Mouse (Mus musculus) spleen, adult 2 months (tissue): ENCODE results near the gene Gmeb2. TPM values are rescaled to one million over a fixed set of nuclear protein-coding genes. Genes with fewer than 3 reads are reported as not detected.

Experiments
- DNase-seq, 2 experiments: peaks; one replicate each; pipeline versions ENCODE4 v3.0.0 to v3.0.0-alpha.2; 2012 to 2021; ENCODE audit warnings: low spot score in 2 of 2, low read depth in 1 of 2
- H3K27ac ChIP-seq: fragments of 200-500 bp; 2 replicates; pipeline ENCODE4 v1.5.1; 2012; ENCODE audit warnings: low read length, inconsistent platforms; ENCODE audit not compliant: insufficient read depth
- H3K27me3 ChIP-seq: fragments of 200-500 bp; 2 replicates; pipeline ENCODE4 v1.6.1; 2012; ENCODE audit warnings: mild to moderate bottlenecking, moderate library complexity, low read length, inconsistent platforms; ENCODE audit not compliant: control insufficient read depth, insufficient read depth
- H3K36me3 ChIP-seq: fragments of 200-500 bp; 2 replicates; pipeline ENCODE4 v1.6.1; 2012; ENCODE audit warnings: mild to moderate bottlenecking, low read length, inconsistent platforms; ENCODE audit not compliant: control insufficient read depth, insufficient read depth
- H3K4me1 ChIP-seq: fragments of 200-500 bp; 2 replicates; pipeline ENCODE4 v1.6.1; 2011; ENCODE audit warnings: inconsistent platforms; ENCODE audit not compliant: control insufficient read depth, insufficient read depth, insufficient read length
- H3K4me3 ChIP-seq: fragments of 200-500 bp; 2 replicates; pipeline ENCODE4 v1.5.1; 2011; ENCODE audit warnings: mild to moderate bottlenecking, inconsistent platforms; ENCODE audit not compliant: insufficient read depth, insufficient read length; ENCODE audit errors: extremely low read depth
- CTCF ChIP-seq: fragments of 200-500 bp; IDR thresholded peaks from 2 replicates; pipeline ENCODE4 v1.5.1; 2011; ENCODE audit warnings: mild to moderate bottlenecking, inconsistent platforms; ENCODE audit not compliant: insufficient read depth, insufficient read length, insufficient replicate concordance; ENCODE audit errors: extremely low read depth
- POLR2A ChIP-seq: fragments of 200-500 bp; IDR thresholded peaks from 2 replicates; pipeline ENCODE4 v1.6.1; 2011; ENCODE audit warnings: low read depth, low read length, inconsistent platforms
- WGBS: fragments of 180-500 bp; shearing (Covaris S2); methylation state at CpG from one replicate; pipeline ENCODE4 v1.1.7; 2018; 5-methylcytosine and 5-hydroxymethylcytosine counted together
- polyA plus RNA-seq: library from polyadenylated mRNA; depleted of rRNA; stranded (reverse); fragments of >200 nt; gene quantifications from 2 replicates; pipeline ENCODE4 v1.2.3, GENCODE M21; 2012

Gmeb2 gene
- polyA plus RNA-seq, 1 experiment: 22.8 TPM

DNA sequence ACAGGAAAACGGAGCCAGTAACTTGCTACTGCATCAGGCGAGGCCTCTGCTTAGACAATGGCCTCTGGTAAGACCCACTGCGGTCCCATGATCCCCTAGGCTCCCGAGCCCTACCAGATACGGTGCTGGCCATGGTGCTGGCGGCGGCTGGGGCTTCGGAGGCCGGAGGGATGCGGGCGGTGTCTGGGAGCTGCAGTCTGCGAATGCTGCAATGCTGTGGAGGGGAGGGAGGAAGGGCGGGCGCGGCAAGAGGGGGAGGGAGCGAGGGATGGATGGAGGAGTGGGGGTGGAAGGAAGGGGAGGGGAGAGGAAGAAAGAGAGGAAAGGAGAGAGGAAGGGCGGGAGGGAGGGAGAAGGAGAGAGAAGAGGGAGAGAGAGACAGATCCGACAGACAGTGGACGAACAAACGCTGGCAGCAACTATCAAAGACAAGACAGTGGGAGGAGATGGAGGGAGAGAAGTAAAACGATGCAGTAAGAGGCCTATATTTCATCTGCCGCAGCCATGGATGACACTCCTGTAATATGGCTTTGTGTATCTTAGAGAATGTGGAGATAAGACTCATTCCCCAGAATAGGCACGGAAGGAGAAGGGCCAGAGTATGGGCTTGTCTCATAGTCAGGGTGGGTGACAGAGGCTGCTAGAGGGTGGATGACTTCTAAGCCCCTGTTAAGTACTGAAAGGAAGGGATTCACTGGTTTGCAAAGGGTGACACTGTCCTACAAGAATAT lies 26.4 kb upstream of the Gmeb2 start, which contains the start of gene Stmn3:
Stmn3 (minus strand) TSS at position 421 of the 731 bp plus-strand sequence.
- no peaks in the 10 kb centered on the region for H3K36me3 ChIP-seq
- H3K4me1 ChIP-seq: peaks cover 4% of the 10 kb centered on the region
- no peak within 1 kb of the TSS for H3K27ac ChIP-seq
- H3K27me3 ChIP-seq: peaks cover 11% of the 10 kb centered on the region
- no peak for DNase-seq
- no peak within 1 kb of the TSS for H3K4me3 ChIP-seq
- TF ChIP-seq POLR2A (no peak), CTCF (no peak)
- 13% methylated on average over 20 of the region's 23 CpGs for WGBS

DNA sequence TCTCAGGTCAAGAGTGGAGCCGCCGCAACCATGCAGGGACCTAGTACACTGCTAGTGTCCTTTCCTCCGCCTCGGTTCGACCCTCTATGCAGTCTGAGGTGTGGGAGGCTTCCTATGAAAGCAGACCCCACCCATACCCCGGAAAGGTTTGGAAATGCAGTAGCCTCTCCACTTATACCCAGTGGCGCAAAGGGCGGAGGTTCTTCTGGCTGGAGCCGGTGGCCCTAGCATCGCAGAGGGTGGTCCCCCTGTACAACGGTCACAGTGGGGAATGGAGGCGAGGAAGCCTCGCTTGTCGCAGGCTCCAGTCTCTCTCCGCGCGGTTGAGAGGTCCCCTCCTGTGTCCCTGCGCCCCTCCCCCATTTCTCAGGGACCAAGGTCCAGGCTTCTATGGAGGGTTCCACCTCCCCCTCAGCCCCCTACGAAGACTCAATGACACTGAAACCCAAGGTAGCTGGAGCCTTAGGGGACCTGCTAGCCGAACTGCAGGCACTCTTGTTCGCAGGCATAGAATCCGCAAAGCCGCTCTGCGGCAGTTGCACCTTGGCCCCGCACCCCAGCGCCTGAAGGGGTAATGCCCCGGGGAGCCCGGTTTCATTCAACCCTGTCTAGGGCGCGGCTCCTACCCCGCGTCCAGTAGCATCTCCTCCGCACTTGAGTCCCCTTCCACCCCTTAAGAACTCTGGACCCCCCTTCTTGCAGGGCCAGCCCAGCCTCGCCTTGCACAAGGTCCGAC lies 25.7 kb upstream of the Gmeb2 start:
- H3K27ac ChIP-seq: no peak overlapping the region
- peaks cover 4% of the 10 kb centered on the region for H3K4me1 ChIP-seq
- DNase-seq: no peak
- no peak for TF ChIP-seq POLR2A
- TF ChIP-seq CTCF: no peak
- H3K36me3 ChIP-seq: no peaks in the 10 kb centered on the region
- H3K4me3 ChIP-seq: no peak overlapping the region
- H3K27me3 ChIP-seq: peaks cover 11% of the 10 kb centered on the region
- 15% methylated on average over 35 of the region's 35 CpGs for WGBS

- no peak for TF ChIP-seq POLR2A
- TF ChIP-seq CTCF: no peak
- DNase-seq: no peak
- no peak overlapping the region for H3K4me3 ChIP-seq
- 33% methylated on average over 5 of the region's 5 CpGs for WGBS
- H3K27me3 ChIP-seq: peaks cover 11% of the 10 kb centered on the region
- no peak overlapping the region for H3K27ac ChIP-seq
- H3K4me1 ChIP-seq: peaks cover 4% of the 10 kb centered on the region
- no peaks in the 10 kb centered on the region for H3K36me3 ChIP-seq
These were observed 25.1 kb upstream of the Gmeb2 start for GRCm38 (mm10) chr2:181313006-181313343.

DNA sequence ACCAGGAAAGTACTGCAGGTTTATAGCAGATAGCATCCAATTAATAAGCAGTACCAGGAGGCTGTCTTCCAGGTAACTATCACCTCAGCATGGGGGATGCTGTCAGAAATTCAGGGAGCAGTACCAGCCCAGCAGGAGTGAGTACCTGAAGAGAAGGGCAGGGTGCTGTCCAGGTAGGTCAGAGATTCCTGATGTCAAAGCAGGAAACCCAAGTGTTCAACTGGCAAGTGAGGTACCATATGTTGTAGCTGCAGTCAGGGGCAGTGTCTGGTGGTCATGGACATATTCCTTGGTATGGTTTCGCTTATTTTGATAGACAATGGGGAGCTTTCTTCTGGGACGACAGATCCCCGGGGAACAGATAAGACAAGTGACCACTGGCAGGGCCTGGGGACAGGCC lies 24.6 kb upstream of the Gmeb2 start:
- H3K27ac ChIP-seq: no peak overlapping the region
- no peak for DNase-seq
- TF ChIP-seq CTCF (no peak), POLR2A (no peak)
- no peaks in the 10 kb centered on the region for H3K36me3 ChIP-seq
- WGBS: 84% methylated on average over 3 of the region's 3 CpGs
- peaks cover 11% of the 10 kb centered on the region for H3K27me3 ChIP-seq
- no peak overlapping the region for H3K4me3 ChIP-seq
- H3K4me1 ChIP-seq: peaks cover 4% of the 10 kb centered on the region

DNA sequence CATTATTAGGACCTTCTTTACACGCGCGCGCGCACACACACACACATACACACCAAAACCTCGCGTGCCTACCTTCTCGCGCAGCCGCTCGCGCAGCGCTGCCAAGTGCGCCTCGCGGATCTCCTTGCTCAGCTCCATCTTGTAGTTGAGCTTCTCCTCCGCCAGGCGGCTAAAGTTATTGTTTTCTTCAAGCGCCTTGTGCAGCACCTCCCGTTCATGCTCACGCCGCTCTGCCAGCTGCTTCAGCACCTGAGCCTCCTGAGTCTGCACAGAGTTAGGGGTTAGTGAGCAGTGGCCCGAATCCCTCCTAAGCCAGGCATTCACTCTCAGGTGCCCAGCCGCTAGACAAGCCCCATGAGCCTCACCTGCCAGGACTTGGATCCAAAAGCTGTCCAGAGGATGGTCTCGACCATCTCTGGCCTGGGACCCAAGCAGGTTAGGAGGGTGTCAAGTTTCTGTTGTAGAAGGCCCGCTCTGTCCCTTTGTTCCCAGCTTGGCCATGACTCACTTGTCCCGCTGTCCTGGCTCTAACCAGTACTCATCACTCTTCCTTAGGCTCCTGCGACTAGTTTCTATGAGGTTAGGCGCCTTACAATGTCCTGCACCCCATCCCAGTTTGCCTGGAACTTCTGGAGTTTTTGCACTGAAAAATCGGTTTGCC lies 19.4 kb upstream of the Gmeb2 start:
- H3K4me3 ChIP-seq: no peak overlapping the region
- H3K27me3 ChIP-seq: peaks cover 3% of the 10 kb centered on the region; the same call in 1 of the 2 replicates
- H3K27ac ChIP-seq: no peak overlapping the region
- H3K4me1 ChIP-seq: peaks cover 4% of the 10 kb centered on the region; the same call in 1 of the 2 replicates
- no peak for TF ChIP-seq POLR2A
- TF ChIP-seq CTCF: peak; percentile 28; the same call in 1 of the 2 replicates
- H3K36me3 ChIP-seq: peaks cover 1% of the 10 kb centered on the region; the same call in 1 of the 2 replicates
- DNase-seq: peak in 1 of 2 experiments; percentile 60
- 31% methylated on average over 30 of the region's 30 CpGs for WGBS

GRCm38 (mm10) chr2:181304944-181305343 lies 17.1 kb upstream of the Gmeb2 start:
- TF ChIP-seq CTCF: no peak
- no peak for TF ChIP-seq POLR2A
- DNase-seq: no peak
- Histone ChIP-seq H3K36me3 (peaks cover 1% of the 10 kb centered on the region; the same call in 1 of the 2 replicates), H3K27ac (no peak overlapping the region), H3K4me1 (peaks cover 4% of the 10 kb centered on the region; the same call in 1 of the 2 replicates), H3K27me3 (peaks cover 2% of the 10 kb centered on the region; the same call in 1 of the 2 replicates), H3K4me3 (no peak overlapping the region)
- WGBS: 52% methylated on average over 1 of the region's 1 CpGs
